Mouse (Mus musculus) neural tube, embryonic 13.5 days (tissue): ENCODE measurements around the gene Hbb-bh1. TPM values are rescaled to one million over a fixed set of nuclear protein-coding genes. Genes with fewer than 3 reads are reported as not detected.
"Not testable (repeated sequence)": the region's sequence is repeated elsewhere in the genome, so short reads cannot be mapped to it uniquely, and the experiment has no call there.

Experiments
- ATAC-seq: fragments of 200-750 bp; cut with Nextera tagmentation; 2 replicates; pipeline ENCODE4 v1.8.0; 2017; ENCODE audit warnings: low read depth, mild to moderate bottlenecking, moderate TSS enrichment, moderate library complexity
- H3K27ac ChIP-seq: fragments of 300-500 bp; sonication (generic); replicated peaks from 2 replicates; pipeline ENCODE4 v1.5.1; 2015; ENCODE audit warnings: moderate library complexity, mild to moderate bottlenecking, inconsistent platforms
- H3K27me3 ChIP-seq: fragments of 300-500 bp; sonication (generic); 2 replicates; pipeline ENCODE4 v1.6.1; 2015; ENCODE audit warnings: mild to moderate bottlenecking, inconsistent platforms
- H3K36me3 ChIP-seq: fragments of 300-500 bp; sonication (generic); 2 replicates; pipeline ENCODE4 v1.6.1; 2015; ENCODE audit warnings: mild to moderate bottlenecking, inconsistent platforms
- H3K4me1 ChIP-seq: fragments of 300-500 bp; sonication (generic); replicated peaks from 2 replicates; pipeline ENCODE4 v1.6.1; 2015; ENCODE audit warnings: inconsistent platforms
- H3K4me2 ChIP-seq: fragments of 300-500 bp; sonication (generic); 2 replicates; pipeline ENCODE4 v1.6.1; 2015; ENCODE audit warnings: inconsistent platforms, mild to moderate bottlenecking, moderate library complexity
- H3K4me3 ChIP-seq: fragments of 300-500 bp; sonication (generic); 2 replicates; pipeline ENCODE4 v1.5.1; 2015; ENCODE audit warnings: mild to moderate bottlenecking, inconsistent platforms
- H3K9ac ChIP-seq: fragments of 300-500 bp; sonication (generic); 2 replicates; pipeline ENCODE4 v1.6.1; 2015; ENCODE audit warnings: moderate library complexity, mild to moderate bottlenecking, inconsistent platforms
- H3K9me3 ChIP-seq: fragments of 300-500 bp; sonication (generic); 2 replicates; pipeline ENCODE4 v1.6.1; 2016; ENCODE audit warnings: inconsistent platforms
- WGBS: fragments of 180-500 bp; shearing (Covaris S2); methylation state at CpG from one replicate; pipeline ENCODE4 v1.1.7; 2015; 5-methylcytosine and 5-hydroxymethylcytosine counted together
- polyA plus RNA-seq: library from polyadenylated mRNA; unstranded; fragments of >200 nt; fragmentation: Nextera tagmentation; extraction: Ambion mirVana; gene quantifications from 2 replicates; pipeline ENCODE4 v1.2.1, GENCODE M21; 2015

Gene Hbb-bh1
- polyA plus RNA-seq, 1 experiment from 2014 or later: 31.8 TPM

- H3K9ac ChIP-seq: no peak overlapping the region
- no peak overlapping the region for H3K4me2 ChIP-seq
- H3K27ac ChIP-seq: no peak overlapping the region
- H3K4me3 ChIP-seq: no peak overlapping the region
- H3K4me1 ChIP-seq: no peaks in the 10 kb centered on the region
- H3K27me3 ChIP-seq: no peaks in the 10 kb centered on the region
- no peaks in the 10 kb centered on the region for H3K9me3 ChIP-seq
- no peaks in the 10 kb centered on the region for H3K36me3 ChIP-seq
- ATAC-seq: no peak
- WGBS: 91% methylated on average over 1 of the region's 1 CpGs
These were observed 32.7 kb downstream of the Hbb-bh1 start for GRCm38 (mm10) chr7:103810296-103810695.

- Histone ChIP-seq H3K27me3 (no peaks in the 10 kb centered on the region), H3K27ac (no peak overlapping the region), H3K4me3 (no peak overlapping the region), H3K9me3 (no peaks in the 10 kb centered on the region), H3K4me2 (no peak overlapping the region), H3K9ac (no peak overlapping the region), H3K4me1 (no peaks in the 10 kb centered on the region), H3K36me3 (no peaks in the 10 kb centered on the region)
- no peak for ATAC-seq
- 76% methylated on average over 1 of the region's 1 CpGs for WGBS
These were observed 33.2 kb downstream of the Hbb-bh1 start for GRCm38 (mm10) chr7:103809801-103810155.

GRCm38 (mm10) chr7:103808971-103809800 lies 33.8 kb downstream of the Hbb-bh1 start:
- no peak overlapping the region for H3K4me2 ChIP-seq
- H3K9ac ChIP-seq: no peak overlapping the region
- H3K27me3 ChIP-seq: no peaks in the 10 kb centered on the region
- no peaks in the 10 kb centered on the region for H3K9me3 ChIP-seq
- no peak for ATAC-seq
- no peaks in the 10 kb centered on the region for H3K36me3 ChIP-seq
- WGBS: 71% methylated on average over 5 of the region's 5 CpGs
- no peak overlapping the region for H3K4me3 ChIP-seq
- H3K27ac ChIP-seq: no peak overlapping the region
- H3K4me1 ChIP-seq: no peaks in the 10 kb centered on the region

GRCm38 (mm10) chr7:103808120-103808519 lies 34.8 kb downstream of the Hbb-bh1 start:
- not testable (repeated sequence) for H3K4me3 ChIP-seq, H3K9me3 ChIP-seq, H3K4me2 ChIP-seq, H3K27me3 ChIP-seq, ATAC-seq, H3K27ac ChIP-seq, H3K4me1 ChIP-seq, H3K9ac ChIP-seq, H3K36me3 ChIP-seq
- WGBS: 67% methylated on average over 2 of the region's 2 CpGs

- Histone ChIP-seq H3K36me3 (no peaks in the 10 kb centered on the region), H3K27me3 (no peaks in the 10 kb centered on the region), H3K27ac (no peak overlapping the region), H3K4me3 (no peak overlapping the region), H3K4me1 (no peaks in the 10 kb centered on the region), H3K4me2 (no peak overlapping the region), H3K9me3 (no peaks in the 10 kb centered on the region), H3K9ac (no peak overlapping the region)
- 72% methylated on average over 1 of the region's 1 CpGs for WGBS
- no peak for ATAC-seq
These were observed 36.1 kb downstream of the Hbb-bh1 start for GRCm38 (mm10) chr7:103806856-103807255.

- 28% methylated on average over 4 of the region's 4 CpGs for WGBS
- H3K4me3 ChIP-seq: no peak overlapping the region
- H3K27me3 ChIP-seq: no peaks in the 10 kb centered on the region
- H3K36me3 ChIP-seq: no peaks in the 10 kb centered on the region
- no peak for ATAC-seq
- H3K27ac ChIP-seq: no peak overlapping the region
- no peaks in the 10 kb centered on the region for H3K9me3 ChIP-seq
- H3K4me2 ChIP-seq: no peak overlapping the region
- H3K4me1 ChIP-seq: no peaks in the 10 kb centered on the region
- H3K9ac ChIP-seq: no peak overlapping the region
These were observed 50.1 kb downstream of the Hbb-bh1 start for GRCm38 (mm10) chr7:103792669-103793388.

GRCm38 (mm10) chr7:103791721-103792120 lies 51.2 kb downstream of the Hbb-bh1 start, which contains the start of gene Olfr67:
TSS of gene Olfr67 (minus strand) at chr7:103791821.
- 90% methylated on average over 3 of the region's 3 CpGs for WGBS
- Histone ChIP-seq H3K4me1 (no peaks in the 10 kb centered on the region), H3K4me3 (no peak within 1 kb of the TSS), H3K9ac (no peak within 1 kb of the TSS), H3K9me3 (no peaks in the 10 kb centered on the region), H3K36me3 (no peaks in the 10 kb centered on the region), H3K4me2 (no peak within 1 kb of the TSS), H3K27me3 (no peaks in the 10 kb centered on the region), H3K27ac (no peak within 1 kb of the TSS)
- ATAC-seq: no peak

Other genes with a start within 250 kb of the Hbb-bh1 start
- not detected in 2 replicates for gene Olfr619, start 242.6 kb downstream of the Hbb-bh1 start, polyA plus RNA-seq
- not detected in 2 replicates for gene Olfr620, start 230.6 kb downstream of the Hbb-bh1 start, polyA plus RNA-seq
- not detected in 2 replicates for gene Olfr622, start 200.5 kb downstream of the Hbb-bh1 start, polyA plus RNA-seq
- gene Olfr623, start 179.5 kb downstream of the Hbb-bh1 start, polyA plus RNA-seq: not detected in 2 replicates
- 0.03 TPM in 1 of 2 replicates, not detected in the other for gene Olfr624, start 172.0 kb downstream of the Hbb-bh1 start, polyA plus RNA-seq
- not detected in 2 replicates for gene Olfr625-ps1, start 160.4 kb downstream of the Hbb-bh1 start, polyA plus RNA-seq
- gene Olfr243, start 128.5 kb downstream of the Hbb-bh1 start, polyA plus RNA-seq: not detected in 2 replicates
- not detected in 2 replicates for gene Olfr628, start 112.8 kb downstream of the Hbb-bh1 start, polyA plus RNA-seq
- not detected in 2 replicates for gene Olfr629, start 98.2 kb downstream of the Hbb-bh1 start, polyA plus RNA-seq
- not detected in 2 replicates for gene Olfr630, start 85.8 kb downstream of the Hbb-bh1 start, polyA plus RNA-seq
- not detected in 2 replicates for gene Olfr69, start 71.6 kb downstream of the Hbb-bh1 start, polyA plus RNA-seq
- not detected in 2 replicates for gene Olfr68, start 63.5 kb downstream of the Hbb-bh1 start, polyA plus RNA-seq
- gene Olfr67, start 51.3 kb downstream of the Hbb-bh1 start, polyA plus RNA-seq: not detected in 2 replicates
- 1,029 and 1,038 TPM in 2 replicates for gene Hbb-bt, start 29.2 kb downstream of the Hbb-bh1 start, polyA plus RNA-seq
- 1,894 and 2,140 TPM in 2 replicates for gene Hbb-bs, start 15.1 kb downstream of the Hbb-bh1 start, polyA plus RNA-seq
- not detected in 2 replicates for gene Hbb-bh2, start 2.6 kb downstream of the Hbb-bh1 start, polyA plus RNA-seq
- 3,874 and 4,036 TPM in 2 replicates for gene Hbb-y, start 10.1 kb upstream of the Hbb-bh1 start, polyA plus RNA-seq
- gene Olfr66, start 43.1 kb upstream of the Hbb-bh1 start, polyA plus RNA-seq: not detected in 2 replicates
- gene Olfr64, start 51.3 kb upstream of the Hbb-bh1 start, polyA plus RNA-seq: not detected in 2 replicates
- gene Olfr65, start 60.3 kb upstream of the Hbb-bh1 start, polyA plus RNA-seq: not detected in 2 replicates
- not detected in 2 replicates for gene Olfr631, start 85.7 kb upstream of the Hbb-bh1 start, polyA plus RNA-seq
- gene Olfr632, start 91.2 kb upstream of the Hbb-bh1 start, polyA plus RNA-seq: 0.08 TPM in 1 of 2 replicates, not detected in the other
- gene Olfr633, start 101.3 kb upstream of the Hbb-bh1 start, polyA plus RNA-seq: not detected in 2 replicates
- not detected in 2 replicates for gene Olfr635, start 128.0 kb upstream of the Hbb-bh1 start, polyA plus RNA-seq
- not detected in 2 replicates for gene Olfr638, start 155.6 kb upstream of the Hbb-bh1 start, polyA plus RNA-seq
- not detected in 2 replicates for gene Olfr639, start 174.1 kb upstream of the Hbb-bh1 start, polyA plus RNA-seq
- not detected in 2 replicates for gene Olfr640, start 182.4 kb upstream of the Hbb-bh1 start, polyA plus RNA-seq
- not detected in 2 replicates for gene Olfr641, start 192.3 kb upstream of the Hbb-bh1 start, polyA plus RNA-seq
- gene Olfr642, start 209.5 kb upstream of the Hbb-bh1 start, polyA plus RNA-seq: not detected in 2 replicates
- gene 4930516K23Rik, start 218.3 kb upstream of the Hbb-bh1 start, polyA plus RNA-seq: not detected in 2 replicates
- gene Olfr644, start 228.7 kb upstream of the Hbb-bh1 start, polyA plus RNA-seq: not detected in 2 replicates
- gene Olfr645, start 242.3 kb upstream of the Hbb-bh1 start, polyA plus RNA-seq: not detected in 2 replicates